Mouse (Mus musculus) ovary, adult 18-20 months (tissue): Measurements from ENCODE around the gene Nrgn.

Experiments used
- DNase-seq: peaks from one replicate; pipeline ENCODE4 v3.0.0; 2022; ENCODE audit warnings: low spot score, mixed read lengths

Nrgn gene

GRCm38 (mm10) chr9:37530031-37530887, 22.4 kb downstream of the Nrgn start:
- DNase-seq: peak; percentile 47

DNA sequence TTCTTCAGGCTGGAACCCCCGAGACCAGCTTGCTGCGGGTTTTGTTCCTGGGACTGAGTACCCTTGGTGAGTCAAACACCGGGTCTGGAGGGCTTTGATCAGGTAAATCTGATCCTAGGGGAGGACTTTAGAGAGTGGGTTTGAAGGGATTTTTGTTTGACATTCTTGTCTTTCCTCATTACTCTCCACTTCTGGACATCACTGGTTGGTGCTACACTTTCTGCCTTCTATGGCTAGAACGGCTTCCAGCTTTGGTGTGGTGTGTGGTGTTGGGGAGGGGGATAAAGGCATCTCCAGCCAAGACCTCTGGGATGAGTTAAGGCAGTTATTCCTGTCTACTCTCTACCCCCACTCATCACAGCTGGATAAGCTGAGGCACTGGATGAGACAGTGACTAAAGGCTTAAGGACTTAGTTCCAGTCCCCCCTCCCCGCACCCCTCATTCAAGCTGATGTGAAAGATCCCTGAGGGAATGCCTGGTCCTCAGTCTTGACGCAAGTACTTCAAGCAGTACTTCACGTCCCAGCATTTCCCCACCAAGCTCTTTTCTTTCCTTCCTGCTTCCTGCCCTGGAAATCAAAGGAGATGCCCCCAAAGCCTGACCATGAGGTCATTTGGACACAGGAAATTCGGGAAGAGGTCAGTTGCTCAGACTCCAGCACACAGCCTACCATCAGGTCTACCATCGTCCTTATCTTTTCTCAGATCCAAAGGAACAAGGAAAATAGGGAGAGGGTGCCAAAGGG, 24.3 kb downstream of the Nrgn start:
- DNase-seq: no peak

DNA sequence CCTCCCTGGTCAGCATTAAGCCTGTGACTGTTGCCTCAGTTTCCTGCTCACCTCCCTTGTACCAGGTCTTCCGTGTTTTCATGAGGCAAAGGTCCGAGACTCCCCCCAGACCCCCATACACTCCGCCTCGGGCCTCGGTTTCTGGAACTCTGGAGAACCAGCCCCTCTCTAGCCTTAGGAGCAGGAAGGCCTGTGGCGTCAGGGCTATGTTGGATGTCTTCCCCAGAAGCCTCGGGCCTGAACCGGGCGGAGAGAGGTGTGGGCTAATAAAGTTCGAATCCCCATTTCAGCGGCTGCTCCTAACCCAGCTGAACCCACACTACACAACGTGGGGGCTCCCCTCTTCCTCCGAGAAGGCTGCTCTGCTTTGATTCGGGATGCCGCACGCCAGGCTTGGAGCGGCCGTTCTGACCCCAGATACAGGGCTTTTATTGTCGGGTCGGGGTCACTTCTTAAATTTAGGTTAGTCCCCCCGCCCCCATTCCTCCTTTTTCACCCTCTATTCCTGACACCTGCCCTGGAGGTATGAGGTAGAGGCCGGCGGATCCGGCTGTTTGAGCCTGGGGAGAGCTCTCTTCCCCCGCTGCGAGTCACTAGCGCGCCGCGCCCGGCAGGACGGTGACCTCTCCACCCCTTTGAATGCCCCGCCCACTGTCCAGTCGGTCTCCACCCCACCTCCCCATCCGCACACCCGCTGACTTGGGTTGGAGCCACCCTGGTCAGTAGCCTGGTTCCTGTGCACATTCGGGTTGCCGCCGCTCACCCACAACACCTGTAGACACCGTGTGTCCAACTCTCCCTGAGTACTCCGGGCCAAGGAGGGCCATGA, 25.1 kb downstream of the Nrgn start, which contains the start of gene Esam:
TSS of gene Esam (plus strand) at position 683 of the 829 bp plus-strand sequence.
- peak; percentile 56 for DNase-seq

DNA sequence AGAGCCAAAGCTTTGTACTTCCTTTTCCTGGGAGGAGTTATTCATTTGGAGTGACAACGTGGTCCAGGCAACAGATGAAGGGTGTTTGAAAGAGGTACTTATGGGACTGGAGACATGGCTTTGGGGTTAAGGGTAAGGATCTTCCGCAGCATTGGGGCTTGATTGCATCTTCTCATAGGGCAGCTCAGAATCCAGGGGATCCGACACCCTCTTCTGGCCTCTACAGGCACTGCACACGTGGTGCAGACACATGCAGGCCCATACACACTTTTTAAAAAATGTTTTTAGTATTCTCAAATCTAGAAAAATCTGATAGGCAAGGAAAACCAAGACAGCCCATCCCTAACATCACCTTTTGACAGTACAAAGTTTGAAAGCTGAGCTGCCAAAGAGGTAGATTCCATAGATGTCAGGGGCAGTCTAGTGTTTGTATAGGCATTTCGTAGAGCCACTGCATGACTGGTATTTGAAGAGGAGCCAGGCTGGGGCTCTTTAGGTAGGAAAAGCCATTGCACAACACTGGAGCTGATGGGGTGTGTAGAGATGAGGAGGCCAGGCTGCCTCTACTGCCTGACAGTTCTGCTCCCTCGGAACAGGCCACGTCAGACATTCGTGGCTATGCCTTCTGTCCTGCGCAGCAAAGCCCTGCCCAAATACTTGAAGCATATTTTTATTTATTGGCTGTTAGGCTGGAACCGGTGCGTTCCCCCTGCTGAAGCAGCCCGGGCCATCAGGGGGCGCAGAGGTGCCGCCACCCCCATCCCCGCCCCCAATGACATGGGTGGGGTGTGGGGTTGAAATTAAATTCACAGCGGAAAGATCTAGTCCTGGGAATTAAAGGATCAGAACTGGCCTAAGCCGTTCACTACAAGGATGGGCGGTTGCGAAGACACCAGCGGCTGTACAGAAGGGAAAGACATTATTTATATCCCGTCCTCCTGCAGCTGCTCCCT, 26.0 kb downstream of the Nrgn start:
- no peak for DNase-seq

GRCm38 (mm10) chr9:37525461-37525860, 27.2 kb downstream of the Nrgn start:
- DNase-seq: no peak

DNA sequence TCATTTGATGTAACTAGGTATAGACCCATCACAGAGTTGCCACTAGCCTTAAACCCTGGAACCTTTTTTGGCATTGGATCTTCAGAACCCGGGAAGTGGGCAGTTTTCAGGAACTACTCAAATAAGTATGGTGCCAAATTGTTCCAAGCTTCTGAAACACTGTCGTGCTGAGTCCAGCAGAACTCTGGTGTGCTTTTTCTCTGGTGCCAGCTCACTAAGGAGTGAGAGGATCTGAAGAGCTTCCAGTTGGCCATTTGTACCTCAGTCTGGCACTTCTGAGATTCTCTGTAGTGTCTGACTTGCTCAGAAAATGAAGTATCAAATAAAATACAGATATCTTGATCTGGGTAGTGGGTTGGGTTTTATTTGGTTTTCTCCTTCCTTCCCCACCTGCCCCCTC, 32.7 kb downstream of the Nrgn start:
- no peak for DNase-seq

GRCm38 (mm10) chr9:37518991-37519390, 33.7 kb downstream of the Nrgn start:
- DNase-seq: no peak

- DNase-seq: no peak
Observed at GRCm38 (mm10) chr9:37517467-37517866, 35.2 kb downstream of the Nrgn start.

DNA sequence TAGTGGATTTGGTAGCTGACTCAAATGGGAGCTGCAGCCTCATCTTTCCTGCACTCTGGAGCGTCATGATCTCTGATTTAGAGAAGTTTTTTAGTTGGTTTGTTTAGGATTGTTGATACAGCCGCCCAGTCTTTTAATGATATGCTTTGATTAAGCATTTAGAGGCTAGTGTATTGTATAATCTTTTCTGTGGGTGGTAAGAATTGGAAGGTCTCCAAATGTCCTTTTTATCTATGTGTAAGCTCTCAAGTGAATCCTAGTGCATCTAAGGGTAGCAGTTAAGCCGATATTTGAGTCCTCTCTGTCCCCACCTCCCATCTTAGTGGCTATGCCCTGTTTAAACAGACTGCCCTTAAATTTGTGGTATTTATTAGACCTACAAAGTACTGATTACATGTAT, 38.2 kb downstream of the Nrgn start:
- DNase-seq: no peak

DNA sequence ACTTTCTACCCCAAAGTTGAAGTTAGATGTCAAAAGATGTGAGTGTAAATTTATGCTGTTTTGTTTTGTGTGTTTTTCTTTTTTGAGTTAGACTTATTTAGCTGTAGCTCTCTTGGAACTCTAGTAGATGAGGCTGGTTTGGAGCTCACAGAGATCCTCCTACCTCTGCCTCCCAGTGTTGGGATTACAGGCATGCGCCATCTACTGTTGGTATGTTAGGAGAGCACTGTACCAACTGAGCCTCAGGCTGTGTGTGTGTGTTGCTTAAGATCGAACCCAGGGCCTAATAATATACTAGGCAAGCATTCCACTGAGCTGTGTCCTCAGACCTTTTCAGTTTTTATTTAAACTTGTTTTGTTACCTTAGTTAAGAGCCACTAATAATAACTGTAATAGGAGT, 40.6 kb downstream of the Nrgn start:
- no peak for DNase-seq

DNA sequence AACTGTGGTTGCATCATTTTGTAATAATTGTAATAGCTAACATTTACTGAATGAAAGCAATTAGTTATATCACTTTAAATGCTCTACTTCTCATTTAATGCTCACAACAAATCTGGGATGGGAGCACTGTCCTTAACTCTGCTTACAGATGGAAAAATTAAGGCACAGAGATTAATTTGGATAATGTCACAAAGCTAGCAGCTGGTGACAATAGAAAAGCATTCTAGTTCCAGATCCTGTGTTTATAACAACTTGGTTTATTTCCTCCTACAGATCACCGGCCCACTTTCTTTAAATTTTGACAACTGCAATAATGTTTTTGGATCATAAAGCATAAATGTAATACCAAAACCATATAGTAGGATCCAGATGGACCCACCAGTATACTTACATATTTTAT, 46.7 kb downstream of the Nrgn start:
- DNase-seq: no peak

- no peak for DNase-seq
Observed at GRCm38 (mm10) chr9:37504348-37504747, 48.4 kb downstream of the Nrgn start.

- no peak for DNase-seq
Observed at GRCm38 (mm10) chr9:37501170-37501569, 51.5 kb downstream of the Nrgn start.

DNA sequence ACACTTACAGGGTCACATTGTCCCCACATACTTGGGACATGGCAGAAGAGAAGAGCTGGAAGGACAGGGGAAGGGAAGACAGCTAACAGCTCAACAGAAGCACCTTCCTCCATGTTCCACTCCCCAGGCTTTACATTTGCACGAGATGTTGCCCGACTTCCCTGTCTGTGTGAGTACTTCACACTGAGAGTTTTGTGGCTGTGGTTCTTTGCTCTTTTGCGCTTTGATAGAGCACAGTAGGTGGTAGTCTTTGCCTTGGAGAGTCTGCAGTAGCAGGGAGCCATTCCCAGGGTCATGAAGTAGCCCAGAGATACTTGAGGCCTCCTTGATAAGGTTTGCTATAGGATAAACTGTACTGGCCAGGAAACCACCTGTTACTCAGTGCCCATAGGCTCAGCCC, 52.5 kb downstream of the Nrgn start:
- DNase-seq: no peak

GRCm38 (mm10) chr9:37496325-37496724, 56.4 kb downstream of the Nrgn start:
- DNase-seq: no peak

DNA sequence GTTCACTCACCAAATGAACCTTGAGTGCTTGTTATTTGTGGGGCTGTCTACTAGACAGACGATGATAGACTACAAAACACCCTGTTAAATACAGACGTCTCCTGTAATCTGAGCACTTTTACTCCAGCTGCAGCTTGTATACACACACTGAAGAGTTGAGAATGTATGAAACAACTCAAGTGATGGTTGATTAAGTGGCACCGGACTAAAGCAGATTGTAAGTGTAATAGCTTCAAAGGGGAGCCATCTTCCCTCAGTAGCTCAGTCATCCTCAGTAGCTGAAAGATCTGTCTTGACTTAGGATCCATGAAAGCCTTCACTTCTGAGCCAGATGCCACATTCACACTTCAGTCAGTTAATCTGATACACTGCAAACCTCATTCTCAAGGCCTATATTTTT, 56.9 kb downstream of the Nrgn start:
- DNase-seq: no peak
